Comparison of ENCODE assay signal across 10 mouse cellular contexts in genomic region chr13:63627894-63628287, GRCm38 (mm10). TPM values are rescaled to one million over a fixed set of nuclear protein-coding genes. Genes with fewer than 3 reads are reported as not detected.
DNase-seq lines count a peak whose midpoint lies in the region; ATAC-seq and TF ChIP-seq lines count a peak whose summit lies in the region.
"Had no signal": no experiment of that assay in that cellular context is flagged by ENCODE, and none has a peak within 500 bp of the region (broad histone marks: within the 10 kb centered on the region; RNA-seq: fewer than 3 reads in every experiment).

No protein-coding gene starts in this region.

- H3K9ac ChIP-seq in neural tube, embryonic 11.5 days (ENCODE audit: low read length): no peak overlapping the region
- H3K9ac ChIP-seq in hindbrain, embryonic 12.5 days: no peak overlapping the region
- no peak overlapping the region for H3K9ac ChIP-seq in midbrain, embryonic 11.5 days (ENCODE audit: low read length)
- H3K9ac ChIP-seq in stomach, postnatal 0 days (ENCODE audit: low read length): no peak overlapping the region
- H3K9ac ChIP-seq: limb, embryonic 15.5 days had no signal

- no peaks in the 10 kb centered on the region for H3K9me3 ChIP-seq in neural tube, embryonic 11.5 days (ENCODE audit: control insufficient read depth, low read length)
- no peaks in the 10 kb centered on the region for H3K9me3 ChIP-seq in hindbrain, embryonic 12.5 days (replicated peaks)
- H3K9me3 ChIP-seq in midbrain, embryonic 11.5 days (ENCODE audit: control insufficient read depth, low read length): no peaks in the 10 kb centered on the region
- no peaks in the 10 kb centered on the region for H3K9me3 ChIP-seq in stomach, postnatal 0 days (ENCODE audit: control insufficient read depth, low read length)
- H3K9me3 ChIP-seq: limb, embryonic 15.5 days had no signal

- whole genome bisulfite sequencing in neural tube, embryonic 11.5 days: 81% methylated on average over 4 of the region's 4 CpGs
- WGBS in hindbrain, embryonic 12.5 days: 88% methylated on average over 4 of the region's 4 CpGs
- 81% methylated on average over 4 of the region's 4 CpGs for WGBS in midbrain, embryonic 11.5 days
- WGBS in stomach, postnatal 0 days: 96% methylated on average over 4 of the region's 4 CpGs

- no peaks in the 10 kb centered on the region for H3K36me3 ChIP-seq in neural tube, embryonic 11.5 days (ENCODE audit: control insufficient read depth, insufficient read depth, low read length)
- H3K36me3 ChIP-seq in hindbrain, embryonic 12.5 days: no peaks in the 10 kb centered on the region
- no peaks in the 10 kb centered on the region for H3K36me3 ChIP-seq in midbrain, embryonic 11.5 days (ENCODE audit: control insufficient read depth, insufficient read depth, low read length)
- H3K36me3 ChIP-seq in stomach, postnatal 0 days (ENCODE audit: control insufficient read depth, insufficient read depth, low read length): no peaks in the 10 kb centered on the region
- H3K36me3 ChIP-seq: limb, embryonic 15.5 days had no signal

- TF ChIP-seq CTCF in stomach, postnatal 0 days (IDR thresholded peaks at IDR 0.05; ENCODE audit: low read depth): no peak

- intact Hi-C loops in heart, postnatal 36 days (cut with DNase I): no loop called here

- H3K4me1 ChIP-seq in neural tube, embryonic 11.5 days (ENCODE audit: control insufficient read depth, insufficient read depth, low read length): no peaks in the 10 kb centered on the region
- H3K4me1 ChIP-seq in hindbrain, embryonic 12.5 days: peaks cover 3% of the 10 kb centered on the region; the same call in 1 of the 2 replicates
- peaks cover 7% of the 10 kb centered on the region; the same call in 1 of the 2 replicates for H3K4me1 ChIP-seq in midbrain, embryonic 11.5 days (ENCODE audit: control insufficient read depth, insufficient read depth, low read length)
- H3K4me1 ChIP-seq in stomach, postnatal 0 days (replicated peaks; ENCODE audit: control insufficient read depth, insufficient read depth): no peaks in the 10 kb centered on the region
- H3K4me1 ChIP-seq: limb, embryonic 15.5 days had no signal

- no peaks in the 10 kb centered on the region for H3K27me3 ChIP-seq in neural tube, embryonic 11.5 days (ENCODE audit: control insufficient read depth, insufficient read depth, low read length)
- H3K27me3 ChIP-seq in hindbrain, embryonic 12.5 days: no peaks in the 10 kb centered on the region
- peaks cover 19% of the 10 kb centered on the region for H3K27me3 ChIP-seq in midbrain, embryonic 11.5 days (ENCODE audit: control insufficient read depth, insufficient read depth, low read length)
- no peaks in the 10 kb centered on the region for H3K27me3 ChIP-seq in stomach, postnatal 0 days (ENCODE audit: control insufficient read depth, insufficient read depth, low read length)
- H3K27me3 ChIP-seq: limb, embryonic 15.5 days had no signal

- H3K27ac ChIP-seq in neural tube, embryonic 11.5 days (ENCODE audit: low read depth, low read length): 0 out of 2 replicates have a peak overlapping the region, but pooled peaks have one; percentile 23
- 0 out of 2 replicates have a peak overlapping the region, but pooled peaks have one; percentile 17 for H3K27ac ChIP-seq in hindbrain, embryonic 12.5 days
- H3K27ac ChIP-seq in midbrain, embryonic 11.5 days (ENCODE audit: low read depth, low read length): no peak overlapping the region; the same call in 1 of the 2 replicates
- H3K27ac ChIP-seq in stomach, postnatal 0 days (replicated peaks): no peak overlapping the region
- H3K27ac ChIP-seq: limb, embryonic 15.5 days had no signal

- H3K4me3 ChIP-seq in neural tube, embryonic 11.5 days (ENCODE audit: low read depth, low read length): no peak overlapping the region
- 0 out of 2 replicates have a peak overlapping the region, but pooled peaks have one; percentile 18 for H3K4me3 ChIP-seq in hindbrain, embryonic 12.5 days
- H3K4me3 ChIP-seq in midbrain, embryonic 11.5 days (ENCODE audit: low read depth, low read length): no peak overlapping the region
- H3K4me3 ChIP-seq in stomach, postnatal 0 days (ENCODE audit: low read depth, low read length): peak overlapping the region; percentile 27; the same call in 1 of the 2 replicates

- no peak for TF ChIP-seq EP300 in stomach, postnatal 0 days (optimal IDR thresholded peaks at IDR 0.05)

- peak overlapping the region; percentile 5; the same call in 1 of the 2 replicates for H3K4me2 ChIP-seq in neural tube, embryonic 11.5 days (ENCODE audit: low read depth)
- H3K4me2 ChIP-seq in hindbrain, embryonic 12.5 days (replicated peaks): peak overlapping the region; percentile 47
- peak overlapping the region; percentile 32 for H3K4me2 ChIP-seq in midbrain, embryonic 11.5 days
- H3K4me2 ChIP-seq in stomach, postnatal 0 days (replicated peaks; ENCODE audit: low read depth): peak overlapping the region; percentile 45

- DNase-seq in neural tube, embryonic 11.5 days (ENCODE audit: low spot score): no peak
- DNase-seq in neural tube, embryonic 10.5 days (ENCODE audit: extremely low spot score, low spot score): no peak
- DNase-seq in midbrain, embryonic 11.5 days (ENCODE audit: low spot score, missing footprints): no peak
- no peak for DNase-seq in stomach, postnatal 0 days (ENCODE audit: low spot score)
- DNase-seq in adrenal gland, postnatal 4 days (ENCODE audit: low spot score in 2 of 2): no peak
- no peak for DNase-seq in heart, postnatal 36 days
- no peak for DNase-seq in gastrocnemius, postnatal 4 days (ENCODE audit: low spot score in 2 of 2)
- DNase-seq: cerebellum, adult 11 months had no signal

- ATAC-seq in neural tube, embryonic 11.5 days (ENCODE audit: insufficient read depth, low FRiP score, low TSS enrichment): 0 out of 2 replicates have a peak, but pooled peaks have one; percentile 12
- ATAC-seq in hindbrain, embryonic 12.5 days (ENCODE audit: low FRiP score): peak; percentile 49
- peak; percentile 47; the same call in 1 of the 2 replicates for ATAC-seq in midbrain, embryonic 11.5 days (ENCODE audit: low FRiP score)
- ATAC-seq in stomach, postnatal 0 days (ENCODE audit: low FRiP score, low TSS enrichment): no peak

RNA-seq across cellular contexts. Expression of gene Ptch1, which starts 54.5 kb away (rescaled TPM):
- polyA plus RNA-seq in neural tube, embryonic 11.5 days (2014; fragmentation: Nextera tagmentation; extraction: Ambion mirVana): 22.8 and 24.2 TPM in 2 replicates
- 22.7 and 24.3 TPM in 2 replicates for polyA plus RNA-seq in hindbrain, embryonic 12.5 days (2016; fragmentation: Nextera tagmentation; extraction: Ambion mirVana)
- polyA plus RNA-seq in midbrain, embryonic 11.5 days (2014; fragmentation: Nextera tagmentation; extraction: Ambion mirVana): 22.6 and 22.9 TPM in 2 replicates
- 8.4 and 8.5 TPM in 2 replicates for polyA plus RNA-seq in stomach, postnatal 0 days (2015; fragmentation: Nextera tagmentation; extraction: Ambion mirVana)
- 10 to 100 TPM; 80.5 to 82.9 TPM for total RNA-seq in adrenal gland, postnatal 4 days (2021)
- 10 to 100 TPM; 17.5 to 18.5 TPM for total RNA-seq in heart, postnatal 36 days (2021)
- total RNA-seq in gastrocnemius, postnatal 4 days (2021): 10 to 100 TPM; 23.4 to 24.1 TPM

Comparison
In these comparisons a context has a peak if more than half of its experiments do, and no peak if none do; other contexts are left out.
1. H3K27ac ChIP-seq: peak in neural tube, embryonic 11.5 days (single experiment) and hindbrain, embryonic 12.5 days (single experiment); none in midbrain, embryonic 11.5 days (single experiment) and stomach, postnatal 0 days (single experiment).
2. H3K4me3 ChIP-seq: peak in hindbrain, embryonic 12.5 days (single experiment) and stomach, postnatal 0 days (single experiment); none in neural tube, embryonic 11.5 days (single experiment) and midbrain, embryonic 11.5 days (single experiment).
3. Peak in every context shown above with its lines, with median percentiles within 50 percentile points of each other: H3K4me2 ChIP-seq.